Mouse (Mus musculus): ENCODE results near the gene Vmn1r16. TPM values are rescaled to one million over a fixed set of nuclear protein-coding genes. Genes with fewer than 3 reads are reported as not detected.
"Not testable (repeated sequence)": the region's sequence is repeated elsewhere in the genome, so short reads cannot be mapped to it uniquely, and the experiment has no call there.

The Vmn1r16 gene
- polyA plus RNA-seq (2012; rRNA removed): not detected in 2 replicates

GRCm38 (mm10) chr6:57329394-57329793 is at the start of gene Vmn1r16:
Gene Vmn1r16, minus strand, starts transcription at chr6:57329494.
- no peak for TF ChIP-seq CTCF (IDR thresholded peaks at IDR 0.05; ENCODE audit: borderline replicate concordance, insufficient read depth, low read depth, low read length)
- no peak for TF ChIP-seq POLR2A (IDR thresholded peaks at IDR 0.05; ENCODE audit: borderline replicate concordance, insufficient read depth, low read length)
- Histone ChIP-seq H3K27ac (ENCODE audit: insufficient read depth, low read length) (no peak within 1 kb of the TSS), H3K4me1 (ENCODE audit: control insufficient read depth, insufficient read depth, low read length) (no peaks in the 10 kb centered on the region), H3K4me3 (replicated peaks; ENCODE audit: insufficient read depth, low read depth, low read length) (no peak within 1 kb of the TSS), H3K27me3 (ENCODE audit: control insufficient read depth, insufficient read depth, low read length) (no peaks in the 10 kb centered on the region)
- WGBS: 75% methylated on average over 3 of the region's 3 CpGs
- DNase-seq: no peak

- H3K27me3 ChIP-seq (ENCODE audit: control insufficient read depth, insufficient read depth, low read length): no peaks in the 10 kb centered on the region
- DNase-seq: no peak
- no peaks in the 10 kb centered on the region for H3K4me1 ChIP-seq (ENCODE audit: control insufficient read depth, insufficient read depth, low read length)
- TF ChIP-seq POLR2A (IDR thresholded peaks at IDR 0.05; ENCODE audit: borderline replicate concordance, insufficient read depth, low read length) (no peak), CTCF (IDR thresholded peaks at IDR 0.05; ENCODE audit: borderline replicate concordance, insufficient read depth, low read depth, low read length) (no peak)
- 63% methylated on average over 1 of the region's 1 CpGs for WGBS
- H3K27ac ChIP-seq (ENCODE audit: insufficient read depth, low read length): no peak overlapping the region
- no peak overlapping the region for H3K4me3 ChIP-seq (replicated peaks; ENCODE audit: insufficient read depth, low read depth, low read length)
These were observed 38.2 kb upstream of the Vmn1r16 start for GRCm38 (mm10) chr6:57367496-57367895.

DNA sequence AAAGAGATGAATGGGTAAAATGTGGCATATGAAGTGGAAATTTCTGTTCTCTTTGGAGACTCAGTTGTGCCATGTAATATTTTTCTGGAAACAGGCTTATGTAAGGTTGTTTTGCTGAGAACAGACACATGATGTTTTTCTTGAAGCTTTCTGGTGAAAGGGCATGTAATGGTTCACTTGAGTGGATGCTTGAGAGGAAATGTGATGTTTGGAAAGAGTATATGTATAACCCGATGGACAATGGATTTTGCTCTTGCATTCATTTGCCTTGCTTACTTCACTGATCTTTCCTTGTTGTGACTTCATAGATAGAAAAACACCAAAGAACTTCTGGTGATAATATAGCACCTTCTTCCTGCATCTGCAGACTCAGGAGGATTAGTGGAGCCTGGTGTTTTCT is 36.6 kb upstream of the Vmn1r16 start:
- H3K4me3 ChIP-seq (replicated peaks; ENCODE audit: insufficient read depth, low read depth, low read length); H3K27ac ChIP-seq (ENCODE audit: insufficient read depth, low read length); H3K4me1 ChIP-seq (ENCODE audit: control insufficient read depth, insufficient read depth, low read length); DNase-seq; H3K27me3 ChIP-seq (ENCODE audit: control insufficient read depth, insufficient read depth, low read length): not testable (repeated sequence)
- 89% methylated on average over 1 of the region's 1 CpGs for WGBS

DNA sequence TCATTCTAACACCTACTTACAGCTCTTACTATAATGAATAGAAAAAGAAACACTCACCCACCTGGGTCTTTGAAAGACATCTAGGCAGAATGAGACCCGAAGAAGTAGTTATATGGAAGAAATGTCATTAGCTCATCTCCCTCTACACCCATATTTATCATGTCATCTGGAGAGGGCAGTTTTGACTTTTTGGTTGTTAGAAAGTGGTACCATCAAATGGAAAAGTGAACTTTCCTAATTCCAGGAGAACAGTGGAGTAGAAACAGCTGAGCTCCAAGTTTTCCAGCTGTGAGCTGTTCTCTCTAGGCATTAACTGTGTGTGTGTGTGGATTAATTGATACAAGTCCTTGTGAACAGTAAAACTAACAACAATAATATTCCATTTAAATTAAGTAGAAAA is 34.3 kb upstream of the Vmn1r16 start, which contains the start of gene Vmn1r17:
TSS of gene Vmn1r17 (minus strand) at position 101 of the 400 bp plus-strand sequence.
- WGBS: 87% methylated on average over 1 of the region's 1 CpGs
- Histone ChIP-seq H3K4me3 (replicated peaks; ENCODE audit: insufficient read depth, low read depth, low read length) (no peak within 1 kb of the TSS), H3K27ac (ENCODE audit: insufficient read depth, low read length) (no peak within 1 kb of the TSS), H3K27me3 (ENCODE audit: control insufficient read depth, insufficient read depth, low read length) (no peaks in the 10 kb centered on the region), H3K4me1 (ENCODE audit: control insufficient read depth, insufficient read depth, low read length) (no peaks in the 10 kb centered on the region)
- no peak for DNase-seq
- TF ChIP-seq POLR2A (IDR thresholded peaks at IDR 0.05; ENCODE audit: borderline replicate concordance, insufficient read depth, low read length) (no peak), CTCF (IDR thresholded peaks at IDR 0.05; ENCODE audit: borderline replicate concordance, insufficient read depth, low read depth, low read length) (no peak)

GRCm38 (mm10) chr6:57356864-57357263 is 27.6 kb upstream of the Vmn1r16 start:
- no peak for TF ChIP-seq CTCF (IDR thresholded peaks at IDR 0.05; ENCODE audit: borderline replicate concordance, insufficient read depth, low read depth, low read length)
- no peak for TF ChIP-seq POLR2A (IDR thresholded peaks at IDR 0.05; ENCODE audit: borderline replicate concordance, insufficient read depth, low read length)
- WGBS: 69% methylated on average over 2 of the region's 2 CpGs
- Histone ChIP-seq H3K27me3 (ENCODE audit: control insufficient read depth, insufficient read depth, low read length) (no peaks in the 10 kb centered on the region), H3K4me1 (ENCODE audit: control insufficient read depth, insufficient read depth, low read length) (no peaks in the 10 kb centered on the region), H3K27ac (ENCODE audit: insufficient read depth, low read length) (no peak overlapping the region), H3K4me3 (replicated peaks; ENCODE audit: insufficient read depth, low read depth, low read length) (no peak overlapping the region)
- no peak for DNase-seq

DNA sequence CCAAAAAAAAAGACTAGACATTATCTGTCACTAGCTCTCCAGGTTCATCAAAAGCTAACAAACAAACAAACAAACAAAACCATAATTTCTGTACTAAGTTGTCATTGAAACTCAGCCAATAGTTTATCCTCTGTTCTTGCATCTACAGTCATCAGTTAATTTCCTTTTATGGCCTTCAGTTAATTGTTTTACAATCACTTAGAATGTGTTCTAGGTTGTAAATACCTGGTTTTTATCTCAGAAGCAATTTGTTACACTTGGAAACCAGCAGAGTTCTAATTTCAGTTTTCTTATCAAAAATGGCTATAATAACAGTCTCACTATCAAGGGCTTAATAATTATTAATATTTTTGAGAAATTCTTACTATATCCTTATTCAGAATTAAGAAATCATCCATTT is 3.1 kb downstream of the Vmn1r16 start:
- H3K4me3 ChIP-seq (replicated peaks; ENCODE audit: insufficient read depth, low read depth, low read length): no peak overlapping the region
- no peak for DNase-seq
- H3K27me3 ChIP-seq (ENCODE audit: control insufficient read depth, insufficient read depth, low read length): no peaks in the 10 kb centered on the region
- no peak overlapping the region for H3K27ac ChIP-seq (ENCODE audit: insufficient read depth, low read length)
- TF ChIP-seq POLR2A (IDR thresholded peaks at IDR 0.05; ENCODE audit: borderline replicate concordance, insufficient read depth, low read length): no peak
- TF ChIP-seq CTCF (IDR thresholded peaks at IDR 0.05; ENCODE audit: borderline replicate concordance, insufficient read depth, low read depth, low read length): no peak
- H3K4me1 ChIP-seq (ENCODE audit: control insufficient read depth, insufficient read depth, low read length): no peaks in the 10 kb centered on the region

GRCm38 (mm10) chr6:57278952-57279351 is 50.3 kb downstream of the Vmn1r16 start:
- no peak for DNase-seq
- H3K27me3 ChIP-seq (ENCODE audit: control insufficient read depth, insufficient read depth, low read length): no peaks in the 10 kb centered on the region
- H3K4me3 ChIP-seq (replicated peaks; ENCODE audit: insufficient read depth, low read depth, low read length): no peak overlapping the region
- H3K4me1 ChIP-seq (ENCODE audit: control insufficient read depth, insufficient read depth, low read length): no peaks in the 10 kb centered on the region
- TF ChIP-seq POLR2A (IDR thresholded peaks at IDR 0.05; ENCODE audit: borderline replicate concordance, insufficient read depth, low read length) (no peak), CTCF (IDR thresholded peaks at IDR 0.05; ENCODE audit: borderline replicate concordance, insufficient read depth, low read depth, low read length) (no peak)
- H3K27ac ChIP-seq (ENCODE audit: insufficient read depth, low read length): no peak overlapping the region

DNA sequence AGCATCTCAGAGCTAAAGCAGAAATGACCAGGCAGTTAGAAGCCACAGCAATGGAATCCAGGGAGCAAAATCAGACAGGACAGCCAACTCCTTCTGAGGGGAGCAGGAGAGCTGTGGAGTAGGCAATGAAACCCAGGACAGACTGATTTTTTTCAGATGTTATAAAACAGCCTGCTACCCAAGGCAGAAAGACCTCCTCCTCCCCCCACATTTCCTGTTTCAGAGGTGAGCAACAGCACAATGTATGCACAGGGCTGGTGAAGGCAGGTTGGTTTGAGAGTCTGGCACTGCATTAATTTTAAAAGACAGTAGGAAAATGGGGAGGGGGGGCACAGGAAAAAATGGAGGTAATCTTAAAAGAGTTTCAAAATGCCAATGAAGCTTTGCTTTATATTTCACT is 56.8 kb downstream of the Vmn1r16 start:
- Histone ChIP-seq H3K4me3 (replicated peaks; ENCODE audit: insufficient read depth, low read depth, low read length) (no peak overlapping the region), H3K27ac (ENCODE audit: insufficient read depth, low read length) (no peak overlapping the region), H3K27me3 (ENCODE audit: control insufficient read depth, insufficient read depth, low read length) (no peaks in the 10 kb centered on the region), H3K4me1 (ENCODE audit: control insufficient read depth, insufficient read depth, low read length) (no peaks in the 10 kb centered on the region)
- no peak for DNase-seq
- TF ChIP-seq CTCF (IDR thresholded peaks at IDR 0.05; ENCODE audit: borderline replicate concordance, insufficient read depth, low read depth, low read length) (no peak), POLR2A (IDR thresholded peaks at IDR 0.05; ENCODE audit: borderline replicate concordance, insufficient read depth, low read length) (no peak)

GRCm38 (mm10) chr6:57271881-57272280 is 57.4 kb downstream of the Vmn1r16 start:
- 75% methylated on average over 3 of the region's 3 CpGs for WGBS
- H3K4me1 ChIP-seq (ENCODE audit: control insufficient read depth, insufficient read depth, low read length): no peaks in the 10 kb centered on the region
- TF ChIP-seq CTCF (IDR thresholded peaks at IDR 0.05; ENCODE audit: borderline replicate concordance, insufficient read depth, low read depth, low read length) (no peak), POLR2A (IDR thresholded peaks at IDR 0.05; ENCODE audit: borderline replicate concordance, insufficient read depth, low read length) (no peak)
- no peak for DNase-seq
- H3K27ac ChIP-seq (ENCODE audit: insufficient read depth, low read length): no peak overlapping the region
- H3K27me3 ChIP-seq (ENCODE audit: control insufficient read depth, insufficient read depth, low read length): no peaks in the 10 kb centered on the region
- no peak overlapping the region for H3K4me3 ChIP-seq (replicated peaks; ENCODE audit: insufficient read depth, low read depth, low read length)

Other genes with a start within 250 kb of the Vmn1r16 start
- gene Vmn1r10, start 220.0 kb downstream of the Vmn1r16 start, polyA plus RNA-seq (2012; rRNA removed): not detected in 2 replicates
- gene Vmn1r11, start 196.0 kb downstream of the Vmn1r16 start, polyA plus RNA-seq (2012; rRNA removed): not detected in 2 replicates
- gene Vmn1r12, start 172.6 kb downstream of the Vmn1r16 start, polyA plus RNA-seq (2012; rRNA removed): not detected in 2 replicates
- not detected in 2 replicates for gene Vmn1r13, start 126.2 kb downstream of the Vmn1r16 start, polyA plus RNA-seq (2012; rRNA removed)
- gene Vmn1r14, start 97.8 kb downstream of the Vmn1r16 start, polyA plus RNA-seq (2012; rRNA removed): not detected in 2 replicates
- not detected in 2 replicates for gene Vmn1r15, start 71.5 kb downstream of the Vmn1r16 start, polyA plus RNA-seq (2012; rRNA removed)
- not detected in 2 replicates for gene Vmn1r17, start 34.2 kb upstream of the Vmn1r16 start, polyA plus RNA-seq (2012; rRNA removed)
- not detected in 2 replicates for gene Vmn1r18, start 66.3 kb upstream of the Vmn1r16 start, polyA plus RNA-seq (2012; rRNA removed)
- not detected in 2 replicates for gene Vmn1r19, start 74.3 kb upstream of the Vmn1r16 start, polyA plus RNA-seq (2012; rRNA removed)
- not detected in 2 replicates for gene Vmn1r20, start 99.4 kb upstream of the Vmn1r16 start, polyA plus RNA-seq (2012; rRNA removed)
- 20.7 and 21.8 TPM in 2 replicates for gene Ppm1k, start 206.0 kb upstream of the Vmn1r16 start, polyA plus RNA-seq (2012; rRNA removed)

Data from cerebellum, adult 2 months (tissue).